Mouse (Mus musculus): Measurements from ENCODE around the gene Lin28b. TPM values are rescaled to one million over a fixed set of nuclear protein-coding genes. Genes with fewer than 3 reads are reported as not detected.
A peak's percentile ranks its signal among the peaks of the same experiment; 100 is the strongest.

Gene Lin28b
- under 1 TPM in 1 of 2 experiments, not detected in 1; 0.16 TPM for total RNA-seq (2021)
- polyA plus RNA-seq (2012; rRNA removed), result 0.06 and 0.09 TPM in 2 replicates
- long read RNA-seq, result 0 reads

DNA sequence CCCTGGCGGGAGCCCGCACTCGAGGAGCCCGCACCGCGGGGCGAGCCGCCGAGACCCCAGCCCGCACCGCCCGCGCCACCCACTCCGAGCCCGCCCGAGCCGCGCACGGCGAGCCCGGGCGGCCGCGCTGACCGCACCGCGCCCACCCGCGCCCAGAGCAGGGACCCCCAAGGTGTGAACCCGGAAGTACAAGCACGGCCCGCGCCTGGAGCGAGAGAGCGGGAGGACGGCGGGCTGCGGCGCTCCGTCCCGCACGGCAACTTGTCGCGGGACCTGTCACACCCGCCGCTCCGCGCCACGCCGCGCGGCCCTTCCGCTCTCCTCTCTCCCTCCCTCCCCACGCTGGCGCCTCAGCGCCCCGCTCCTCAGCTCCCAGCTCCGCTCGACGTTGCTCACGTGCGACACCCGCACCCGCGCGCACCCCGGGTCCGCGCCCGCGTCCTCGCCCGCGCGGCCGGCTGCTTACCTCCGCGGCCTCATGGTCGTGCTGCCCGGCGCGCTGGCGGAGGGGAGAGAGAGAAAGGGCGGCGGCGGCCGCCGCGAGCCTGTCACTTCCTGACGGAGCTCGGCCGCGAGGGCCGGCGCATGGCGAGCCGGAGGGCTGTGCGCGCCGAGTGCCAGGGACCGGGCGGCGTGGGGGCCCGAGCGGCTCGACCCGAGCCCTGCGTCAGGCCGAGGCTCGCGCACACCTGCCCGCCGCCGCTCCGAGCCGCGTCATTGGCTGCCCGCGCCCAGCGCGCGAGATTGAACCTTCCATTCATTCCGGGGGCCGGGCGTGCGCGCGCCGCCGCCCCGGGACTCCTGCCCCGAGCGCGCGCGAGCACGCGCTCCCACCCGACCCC is at the start of gene Lin28b:
TSS of gene Lin28b (minus strand) at position 635 of the 842 bp plus-strand sequence.
- no peaks in the 10 kb centered on the region for H3K79me2 ChIP-seq (replicated peaks; ENCODE audit: control insufficient read depth, insufficient read depth, low read length)
- no peak within 1 kb of the TSS for H3K27ac ChIP-seq
- WGBS, result 1% methylated on average over 126 of the region's 139 CpGs
- intact Hi-C loops (cut with DNase I), result loop anchor here (5.0 kb wide), 1 partner anchor 104 kb away; no protein-coding TSS in a partner anchor
- H3K4me3 ChIP-seq, result peak within 1 kb of the TSS; percentile 57
- DNase-seq, result peak; percentile 25 to 37
- peak within 1 kb of the TSS; percentile 49 for H3K9ac ChIP-seq (ENCODE audit: low read depth, low read length)
- no peaks in the 10 kb centered on the region for H3K36me3 ChIP-seq (ENCODE audit: control insufficient read depth, insufficient read depth, low read length)
- TF ChIP-seq POLR2A (IDR thresholded peaks at IDR 0.05; ENCODE audit: insufficient read depth, low read depth, low read length), result no peak
- no peak for TF ChIP-seq EP300 (IDR thresholded peaks at IDR 0.05; ENCODE audit: insufficient read depth, low read depth, low read length)
- no peak for TF ChIP-seq CTCF (IDR thresholded peaks at IDR 0.05)
- H3K4me1 ChIP-seq (ENCODE audit: control insufficient read depth, insufficient read depth, low read length), result no peaks in the 10 kb centered on the region
- peaks cover 15% of the 10 kb centered on the region for H3K27me3 ChIP-seq (ENCODE audit: control insufficient read depth, insufficient read depth, low read length)

- WGBS, result 44% methylated on average over 2 of the region's 2 CpGs
- Histone ChIP-seq H3K4me3 (no peak overlapping the region), H3K27ac (no peak overlapping the region), H3K79me2 (replicated peaks; ENCODE audit: control insufficient read depth, insufficient read depth, low read length) (no peaks in the 10 kb centered on the region), H3K4me1 (ENCODE audit: control insufficient read depth, insufficient read depth, low read length) (no peaks in the 10 kb centered on the region), H3K27me3 (ENCODE audit: control insufficient read depth, insufficient read depth, low read length) (no peaks in the 10 kb centered on the region), H3K9ac (ENCODE audit: low read depth, low read length) (no peak overlapping the region), H3K36me3 (ENCODE audit: control insufficient read depth, insufficient read depth, low read length) (no peaks in the 10 kb centered on the region)
- intact Hi-C loops (cut with DNase I), result loop anchor here (5.0 kb wide), 2 partner anchors 129 to 409 kb away; no protein-coding TSS in a partner anchor
- no peak for DNase-seq
- TF ChIP-seq CTCF (IDR thresholded peaks at IDR 0.05) (peak; percentile 61), EP300 (IDR thresholded peaks at IDR 0.05; ENCODE audit: insufficient read depth, low read depth, low read length) (no peak)
Measured at GRCm38 (mm10) chr10:45511764-45512163, 25.6 kb upstream of the Lin28b start.

DNA sequence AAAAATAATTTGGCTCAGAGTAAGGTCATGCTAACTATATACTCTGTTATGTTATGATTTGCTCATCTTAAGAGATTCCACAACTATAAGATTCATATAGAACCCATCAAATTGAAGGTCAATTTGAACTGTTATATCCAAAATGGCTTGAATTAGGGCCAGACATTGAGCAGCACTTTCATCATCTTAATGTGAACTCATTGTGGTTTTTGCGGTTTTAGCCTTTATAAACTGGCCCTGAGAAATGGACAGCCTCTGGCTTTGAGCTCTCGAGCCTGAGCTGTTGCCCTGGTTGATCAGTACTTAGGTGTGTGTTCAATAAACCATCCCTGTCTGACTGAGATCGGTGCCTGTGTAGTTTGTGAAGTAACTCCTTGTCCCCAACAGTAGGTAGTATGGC is 24.5 kb upstream of the Lin28b start:
- H3K27ac ChIP-seq, result no peak overlapping the region
- no peaks in the 10 kb centered on the region for H3K36me3 ChIP-seq (ENCODE audit: control insufficient read depth, insufficient read depth, low read length)
- 74% methylated on average over 3 of the region's 3 CpGs for WGBS
- intact Hi-C loops (cut with DNase I), result loop anchor here (5.0 kb wide), 2 partner anchors 128 to 408 kb away; no protein-coding TSS in a partner anchor
- H3K9ac ChIP-seq (ENCODE audit: low read depth, low read length), result no peak overlapping the region
- H3K4me3 ChIP-seq, result no peak overlapping the region
- no peaks in the 10 kb centered on the region for H3K4me1 ChIP-seq (ENCODE audit: control insufficient read depth, insufficient read depth, low read length)
- no peaks in the 10 kb centered on the region for H3K79me2 ChIP-seq (replicated peaks; ENCODE audit: control insufficient read depth, insufficient read depth, low read length)
- DNase-seq, result no peak
- TF ChIP-seq CTCF (IDR thresholded peaks at IDR 0.05), result no peak
- TF ChIP-seq POLR2A (IDR thresholded peaks at IDR 0.05; ENCODE audit: insufficient read depth, low read depth, low read length), result no peak
- TF ChIP-seq EP300 (IDR thresholded peaks at IDR 0.05; ENCODE audit: insufficient read depth, low read depth, low read length), result no peak
- no peaks in the 10 kb centered on the region for H3K27me3 ChIP-seq (ENCODE audit: control insufficient read depth, insufficient read depth, low read length)

DNA sequence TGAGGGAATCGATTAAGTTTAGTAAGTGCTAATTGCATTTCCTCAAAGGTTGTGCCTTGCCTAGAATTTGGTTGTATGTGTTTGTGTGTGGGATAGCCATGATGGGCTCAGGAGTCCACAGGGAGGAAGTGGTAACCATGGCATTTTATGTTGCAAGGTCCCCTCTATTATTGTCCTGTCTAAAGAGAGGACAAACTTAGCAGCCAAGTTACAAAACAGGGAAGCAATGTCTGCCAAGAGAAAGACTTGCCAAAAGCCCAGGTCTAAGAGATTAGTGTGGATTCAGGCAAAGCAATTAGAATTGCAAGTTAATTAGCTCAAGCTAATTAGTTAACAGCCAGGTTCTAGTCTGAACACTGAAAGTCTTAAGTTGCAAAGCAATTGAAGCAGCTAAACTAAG is 14.1 kb upstream of the Lin28b start:
- H3K4me3 ChIP-seq, result no peak overlapping the region
- no peak for DNase-seq
- TF ChIP-seq POLR2A (IDR thresholded peaks at IDR 0.05; ENCODE audit: insufficient read depth, low read depth, low read length), result no peak
- TF ChIP-seq EP300 (IDR thresholded peaks at IDR 0.05; ENCODE audit: insufficient read depth, low read depth, low read length), result no peak
- no peak for TF ChIP-seq CTCF (IDR thresholded peaks at IDR 0.05)
- no peaks in the 10 kb centered on the region for H3K36me3 ChIP-seq (ENCODE audit: control insufficient read depth, insufficient read depth, low read length)
- H3K27me3 ChIP-seq (ENCODE audit: control insufficient read depth, insufficient read depth, low read length), result no peaks in the 10 kb centered on the region
- H3K9ac ChIP-seq (ENCODE audit: low read depth, low read length), result no peak overlapping the region
- intact Hi-C loops (cut with DNase I), result no loop called here
- no peaks in the 10 kb centered on the region for H3K79me2 ChIP-seq (replicated peaks; ENCODE audit: control insufficient read depth, insufficient read depth, low read length)
- no peak overlapping the region for H3K27ac ChIP-seq
- WGBS, result 66% methylated on average over 1 of the region's 1 CpGs
- no peaks in the 10 kb centered on the region for H3K4me1 ChIP-seq (ENCODE audit: control insufficient read depth, insufficient read depth, low read length)

- H3K36me3 ChIP-seq (ENCODE audit: control insufficient read depth, insufficient read depth, low read length), result no peaks in the 10 kb centered on the region
- peak overlapping the region; percentile 57 for H3K4me3 ChIP-seq
- H3K4me1 ChIP-seq (ENCODE audit: control insufficient read depth, insufficient read depth, low read length), result no peaks in the 10 kb centered on the region
- no peak for DNase-seq
- H3K9ac ChIP-seq (ENCODE audit: low read depth, low read length), result no peak overlapping the region
- no peaks in the 10 kb centered on the region for H3K79me2 ChIP-seq (replicated peaks; ENCODE audit: control insufficient read depth, insufficient read depth, low read length)
- peaks cover 15% of the 10 kb centered on the region for H3K27me3 ChIP-seq (ENCODE audit: control insufficient read depth, insufficient read depth, low read length)
- intact Hi-C loops (cut with DNase I), result loop anchor here (5.0 kb wide), 1 partner anchor 104 kb away; no protein-coding TSS in a partner anchor
- TF ChIP-seq POLR2A (IDR thresholded peaks at IDR 0.05; ENCODE audit: insufficient read depth, low read depth, low read length), result no peak
- TF ChIP-seq EP300 (IDR thresholded peaks at IDR 0.05; ENCODE audit: insufficient read depth, low read depth, low read length), result no peak
- no peak for TF ChIP-seq CTCF (IDR thresholded peaks at IDR 0.05)
- under 1% methylated on average over 40 of the region's 40 CpGs for WGBS
- H3K27ac ChIP-seq, result no peak overlapping the region
Measured at GRCm38 (mm10) chr10:45486603-45486946, 380 bp upstream of the Lin28b start.

- no peak overlapping the region for H3K27ac ChIP-seq
- intact Hi-C loops (cut with DNase I), result loop anchor here (5.0 kb wide), 1 partner anchor 103 kb away; no protein-coding TSS in a partner anchor
- H3K9ac ChIP-seq (ENCODE audit: low read depth, low read length), result no peak overlapping the region
- peaks cover 15% of the 10 kb centered on the region for H3K27me3 ChIP-seq (ENCODE audit: control insufficient read depth, insufficient read depth, low read length)
- 5% methylated on average over 28 of the region's 32 CpGs for WGBS
- H3K79me2 ChIP-seq (replicated peaks; ENCODE audit: control insufficient read depth, insufficient read depth, low read length), result no peaks in the 10 kb centered on the region
- no peaks in the 10 kb centered on the region for H3K4me1 ChIP-seq (ENCODE audit: control insufficient read depth, insufficient read depth, low read length)
- no peak for DNase-seq
- TF ChIP-seq EP300 (IDR thresholded peaks at IDR 0.05; ENCODE audit: insufficient read depth, low read depth, low read length) (no peak), CTCF (IDR thresholded peaks at IDR 0.05) (peak; percentile 35)
- H3K4me3 ChIP-seq, result no peak overlapping the region
- no peaks in the 10 kb centered on the region for H3K36me3 ChIP-seq (ENCODE audit: control insufficient read depth, insufficient read depth, low read length)
Measured at GRCm38 (mm10) chr10:45485226-45485760, 902 bp downstream of the Lin28b start.

All from heart, adult 2 months (tissue).